Mouse (Mus musculus) cerebellum, adult 2 months (tissue): ENCODE results near the gene Mxd3.

Source experiments
- CTCF ChIP-seq: fragments of 200-500 bp; IDR thresholded peaks from 2 replicates; pipeline ENCODE4 v1.5.1; 2011; ENCODE audit warnings: low read depth, mild to moderate bottlenecking, control low read depth, low read length, moderate library complexity, borderline replicate concordance; ENCODE audit not compliant: insufficient read depth
- POLR2A ChIP-seq: fragments of 200-500 bp; IDR thresholded peaks from 2 replicates; pipeline ENCODE4 v1.6.1; 2011; ENCODE audit warnings: low read length, control low read depth, borderline replicate concordance; ENCODE audit not compliant: insufficient read depth

GRCm38 (mm10) chr13:55328641-55329040, 982 bp downstream of the Mxd3 start:
- TF ChIP-seq POLR2A (no peak), CTCF (no peak)
